Mouse (Mus musculus) bone marrow macrophage, adult 2 months (primary cell): ENCODE measurements around the gene Tnip2.

ENCODE experiments used
- CTCF ChIP-seq: IDR thresholded peaks from 2 replicates; pipeline ENCODE4 v1.5.1; 2012; ENCODE audit warnings: low read depth, mild to moderate bottlenecking, low read length, moderate library complexity
- POLR2A ChIP-seq: IDR thresholded peaks from 2 replicates; pipeline ENCODE4 v1.6.1; 2012; ENCODE audit warnings: mild to moderate bottlenecking, low read depth, low read length, borderline replicate concordance

DNA sequence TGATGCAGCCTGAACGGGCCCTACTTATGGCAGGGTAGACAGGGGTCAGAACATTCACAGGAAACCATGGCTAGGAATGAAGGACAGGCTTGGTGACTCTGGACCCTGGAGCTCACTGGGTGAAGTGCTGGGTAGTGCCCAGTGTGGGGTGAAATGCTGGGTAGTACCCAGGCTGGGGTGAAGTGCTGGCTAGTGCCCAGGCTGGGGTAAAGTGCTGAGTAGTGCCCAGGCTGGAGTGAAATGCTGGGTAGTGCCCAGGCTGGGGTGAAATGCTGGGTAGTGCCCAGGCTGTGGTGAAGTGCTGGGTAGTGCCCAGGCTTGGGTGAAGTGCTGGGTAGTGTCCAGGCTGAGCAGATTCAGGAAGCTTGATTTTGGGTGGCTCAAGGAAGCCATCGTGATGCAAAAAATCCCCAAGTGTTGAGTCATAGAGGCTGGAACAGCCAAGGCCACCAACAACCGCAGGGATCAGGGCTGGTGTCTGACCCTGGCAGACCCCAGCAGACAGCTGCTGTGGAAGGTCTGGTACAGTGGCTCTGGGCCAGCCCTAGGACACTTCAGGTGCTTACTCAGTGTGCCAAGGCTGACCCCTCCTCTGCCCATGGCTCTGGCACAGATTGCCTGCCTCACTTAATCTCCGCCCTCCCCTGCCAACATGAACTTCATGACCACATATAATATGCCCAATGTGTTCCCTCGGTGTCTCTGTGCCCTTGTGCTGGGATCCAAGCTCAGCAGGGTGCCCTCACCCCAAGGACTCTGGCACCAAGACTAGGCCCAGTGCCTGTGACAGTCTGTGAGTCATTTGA is 21.2 kb upstream of the Tnip2 start:
- TF ChIP-seq POLR2A = no peak
- TF ChIP-seq CTCF = no peak
